Mouse (Mus musculus) lung, postnatal 0 days (tissue): ENCODE results near the gene Cldn2. TPM values are rescaled to one million over a fixed set of nuclear protein-coding genes. Genes with fewer than 3 reads are reported as not detected.

Source experiments
- ATAC-seq: fragments of 200-750 bp; cut with Nextera tagmentation; 2 replicates; pipeline ENCODE4 v1.8.0; 2017; ENCODE audit warnings: moderate library complexity
- DNase-seq: peaks from one replicate; pipeline ENCODE4 v3.0.0-alpha.2; 2016; ENCODE audit warnings: low spot score
- H3K27ac ChIP-seq: fragments of 300-500 bp; sonication (generic); 2 replicates; pipeline ENCODE4 v1.5.1; 2014; ENCODE audit warnings: antibody characterized with exemption, mild to moderate bottlenecking, low read length, mixed read lengths
- H3K27me3 ChIP-seq: fragments of 300-500 bp; sonication (generic); replicated peaks from 2 replicates; pipeline ENCODE4 v1.6.1; 2014; ENCODE audit warnings: low read length, mixed read lengths; ENCODE audit not compliant: insufficient read depth
- H3K36me3 ChIP-seq: fragments of 300-500 bp; sonication (generic); 2 replicates; pipeline ENCODE4 v1.6.1; 2014; ENCODE audit warnings: low read length, mixed read lengths; ENCODE audit not compliant: insufficient read depth
- H3K4me1 ChIP-seq: fragments of 300-500 bp; sonication (generic); 2 replicates; pipeline ENCODE4 v1.6.1; 2014; ENCODE audit warnings: antibody characterized with exemption, low read depth, low read length, mixed read lengths; ENCODE audit not compliant: insufficient read depth
- H3K4me2 ChIP-seq: fragments of 300-500 bp; sonication (generic); replicated peaks from 2 replicates; pipeline ENCODE4 v1.6.1; 2014; ENCODE audit warnings: low read depth, mild to moderate bottlenecking, low read length, moderate library complexity, mixed read lengths
- H3K4me3 ChIP-seq: fragments of 300-500 bp; sonication (generic); 2 replicates; pipeline ENCODE4 v1.5.1; 2014; ENCODE audit warnings: low read depth, low read length
- H3K9ac ChIP-seq: fragments of 300-500 bp; sonication (generic); replicated peaks from 2 replicates; pipeline ENCODE4 v1.6.1; 2014; ENCODE audit warnings: low read depth, mild to moderate bottlenecking
- H3K9me3 ChIP-seq: fragments of 300-500 bp; sonication (generic); 2 replicates; pipeline ENCODE4 v1.6.1; 2016; ENCODE audit warnings: low read length, mixed read lengths
- CTCF ChIP-seq: IDR thresholded peaks from 2 replicates; pipeline ENCODE4 v1.5.1; 2016; ENCODE audit warnings: antibody characterized with exemption, mild to moderate bottlenecking
- EP300 ChIP-seq: IDR thresholded peaks from 2 replicates; pipeline ENCODE4 v1.6.1; 2016; ENCODE audit warnings: antibody characterized with exemption, mild to moderate bottlenecking, control low read depth
- WGBS: fragments of 180-500 bp; shearing (Covaris S2); extraction: QIAGEN DNeasy Blood & Tissue Kit; methylation state at CpG from one replicate; pipeline ENCODE4 v1.1.7; 2014; 5-methylcytosine and 5-hydroxymethylcytosine counted together
- polyA plus RNA-seq: library from polyadenylated mRNA; unstranded; fragments of >200 nt; fragmentation: Nextera tagmentation; extraction: Ambion mirVana; gene quantifications from 2 replicates; pipeline ENCODE4 v1.2.1, GENCODE M21; 2015

Cldn2 gene
- polyA plus RNA-seq, 1 experiment from 2014 or later = 1.3 TPM

- Histone ChIP-seq H3K4me3 (no peak within 1 kb of the TSS), H3K36me3 (no peaks in the 10 kb centered on the region), H3K4me1 (no peaks in the 10 kb centered on the region), H3K4me2 (no peak within 1 kb of the TSS), H3K9ac (no peak within 1 kb of the TSS), H3K27ac (no peak within 1 kb of the TSS), H3K9me3 (no peaks in the 10 kb centered on the region), H3K27me3 (no peaks in the 10 kb centered on the region)
- ATAC-seq (no peak), DNase-seq (no peak)
- WGBS = 64% methylated on average over 5 of the region's 6 CpGs
- TF ChIP-seq CTCF (no peak), EP300 (no peak)
Measured at GRCm38 (mm10) chrX:139782278-139783044, 18.2 kb upstream of the Cldn2 start, which contains the start of gene Ripply1. Gene Ripply1, minus strand, starts transcription at chrX:139782353.

- no peak overlapping the region for H3K4me2 ChIP-seq
- no peaks in the 10 kb centered on the region for H3K27me3 ChIP-seq
- no peaks in the 10 kb centered on the region for H3K4me1 ChIP-seq
- H3K36me3 ChIP-seq = no peaks in the 10 kb centered on the region
- H3K4me3 ChIP-seq = no peak overlapping the region
- H3K9ac ChIP-seq = no peak overlapping the region
- H3K27ac ChIP-seq = no peak overlapping the region
- DNase-seq (no peak), ATAC-seq (no peak)
- WGBS = 52% methylated on average over 3 of the region's 3 CpGs
- TF ChIP-seq CTCF = no peak
- TF ChIP-seq EP300 = no peak
- no peaks in the 10 kb centered on the region for H3K9me3 ChIP-seq
Measured at GRCm38 (mm10) chrX:139783045-139783422, 17.6 kb upstream of the Cldn2 start.

- Histone ChIP-seq H3K9me3 (no peaks in the 10 kb centered on the region), H3K27ac (no peak overlapping the region), H3K4me2 (no peak overlapping the region), H3K27me3 (no peaks in the 10 kb centered on the region), H3K4me3 (no peak overlapping the region), H3K9ac (no peak overlapping the region), H3K36me3 (no peaks in the 10 kb centered on the region), H3K4me1 (no peaks in the 10 kb centered on the region)
- ATAC-seq (peak; percentile 85), DNase-seq (peak; percentile 81)
- TF ChIP-seq EP300 (no peak), CTCF (no peak)
- WGBS = 25% methylated on average over 1 of the region's 1 CpGs
Measured at GRCm38 (mm10) chrX:139785764-139786163, 14.9 kb upstream of the Cldn2 start.

GRCm38 (mm10) chrX:139794072-139794845, 6.4 kb upstream of the Cldn2 start:
- Histone ChIP-seq H3K4me1 (no peaks in the 10 kb centered on the region), H3K9me3 (no peaks in the 10 kb centered on the region), H3K4me3 (no peak overlapping the region), H3K9ac (no peak overlapping the region), H3K27me3 (no peaks in the 10 kb centered on the region), H3K36me3 (no peaks in the 10 kb centered on the region), H3K4me2 (no peak overlapping the region), H3K27ac (no peak overlapping the region)
- DNase-seq (no peak), ATAC-seq (no peak)
- TF ChIP-seq EP300 (no peak), CTCF (no peak)
- 59% methylated on average over 7 of the region's 7 CpGs for WGBS

- Histone ChIP-seq H3K9ac (no peak overlapping the region), H3K4me3 (no peak overlapping the region), H3K4me1 (no peaks in the 10 kb centered on the region), H3K9me3 (no peaks in the 10 kb centered on the region), H3K4me2 (no peak overlapping the region), H3K27me3 (no peaks in the 10 kb centered on the region), H3K36me3 (no peaks in the 10 kb centered on the region), H3K27ac (no peak overlapping the region)
- WGBS = 83% methylated on average over 6 of the region's 6 CpGs
- TF ChIP-seq CTCF = no peak
- DNase-seq (no peak), ATAC-seq (no peak)
Measured at GRCm38 (mm10) chrX:139796037-139796436, 4.6 kb upstream of the Cldn2 start.

- no peaks in the 10 kb centered on the region for H3K9me3 ChIP-seq
- H3K27ac ChIP-seq = no peak overlapping the region
- no peak for ATAC-seq
- H3K36me3 ChIP-seq = no peaks in the 10 kb centered on the region
- H3K4me1 ChIP-seq = no peaks in the 10 kb centered on the region
- TF ChIP-seq EP300 (no peak), CTCF (no peak)
- H3K4me2 ChIP-seq = no peak overlapping the region
- no peak for DNase-seq
- no peak overlapping the region for H3K9ac ChIP-seq
- 50% methylated on average over 9 of the region's 9 CpGs for WGBS
- H3K4me3 ChIP-seq = no peak overlapping the region
- no peaks in the 10 kb centered on the region for H3K27me3 ChIP-seq
Measured at GRCm38 (mm10) chrX:139797875-139798274, 2.8 kb upstream of the Cldn2 start.
